Mouse (Mus musculus) hindbrain, embryonic 12.5 days (tissue): ENCODE results near the gene Naglu. TPM values are rescaled to one million over a fixed set of nuclear protein-coding genes. Genes with fewer than 3 reads are reported as not detected.

Experiments
- ATAC-seq: fragments of 200-750 bp; cut with Nextera tagmentation; 2 replicates; pipeline ENCODE4 v1.8.0; 2017; ENCODE audit warnings: moderate TSS enrichment; ENCODE audit not compliant: low FRiP score
- H3K27ac ChIP-seq: fragments of 300-500 bp; sonication (generic); 2 replicates; pipeline ENCODE4 v1.5.1; 2016; ENCODE audit warnings: mild to moderate bottlenecking
- H3K27me3 ChIP-seq: fragments of 300-500 bp; sonication (generic); 2 replicates; pipeline ENCODE4 v1.6.1; 2016; ENCODE audit warnings: mild to moderate bottlenecking
- H3K36me3 ChIP-seq: fragments of 300-500 bp; sonication (generic); 2 replicates; pipeline ENCODE4 v1.6.1; 2016; ENCODE audit warnings: mild to moderate bottlenecking
- H3K4me1 ChIP-seq: fragments of 300-500 bp; sonication (generic); 2 replicates; pipeline ENCODE4 v1.6.1; 2016
- H3K4me2 ChIP-seq: fragments of 300-500 bp; sonication (generic); replicated peaks from 2 replicates; pipeline ENCODE4 v1.6.1; 2016; ENCODE audit warnings: mild to moderate bottlenecking
- H3K4me3 ChIP-seq: fragments of 300-500 bp; sonication (generic); 2 replicates; pipeline ENCODE4 v1.5.1; 2016; ENCODE audit warnings: mild to moderate bottlenecking
- H3K9ac ChIP-seq: fragments of 300-500 bp; sonication (generic); 2 replicates; pipeline ENCODE4 v1.6.1; 2016; ENCODE audit warnings: mild to moderate bottlenecking, moderate library complexity
- H3K9me3 ChIP-seq: fragments of 300-500 bp; sonication (generic); replicated peaks from 2 replicates; pipeline ENCODE4 v1.6.1; 2016; ENCODE audit warnings: mild to moderate bottlenecking
- WGBS: fragments of 180-500 bp; shearing (Covaris S2); methylation state at CpG from one replicate; pipeline ENCODE4 v1.1.7; 2016; 5-methylcytosine and 5-hydroxymethylcytosine counted together
- polyA plus RNA-seq: library from polyadenylated mRNA; unstranded; fragments of >200 nt; fragmentation: Nextera tagmentation; extraction: Ambion mirVana; gene quantifications from 2 replicates; pipeline ENCODE4 v1.2.1, GENCODE M21; 2016

Naglu gene
- polyA plus RNA-seq, 1 experiment from 2014 or later, result 13.3 TPM

GRCm38 (mm10) chr11:101087682-101088055 lies 17.9 kb downstream of the Naglu start:
- Histone ChIP-seq H3K36me3 (peaks cover 54% of the 10 kb centered on the region), H3K9me3 (no peaks in the 10 kb centered on the region), H3K27me3 (no peaks in the 10 kb centered on the region), H3K9ac (peak overlapping the region; percentile 93), H3K27ac (peak overlapping the region; percentile 87), H3K4me3 (peak overlapping the region; percentile 74), H3K4me2 (peak overlapping the region; percentile 96), H3K4me1 (peaks cover 38% of the 10 kb centered on the region)
- no peak for ATAC-seq
- 13% methylated on average over 8 of the region's 8 CpGs for WGBS

DNA sequence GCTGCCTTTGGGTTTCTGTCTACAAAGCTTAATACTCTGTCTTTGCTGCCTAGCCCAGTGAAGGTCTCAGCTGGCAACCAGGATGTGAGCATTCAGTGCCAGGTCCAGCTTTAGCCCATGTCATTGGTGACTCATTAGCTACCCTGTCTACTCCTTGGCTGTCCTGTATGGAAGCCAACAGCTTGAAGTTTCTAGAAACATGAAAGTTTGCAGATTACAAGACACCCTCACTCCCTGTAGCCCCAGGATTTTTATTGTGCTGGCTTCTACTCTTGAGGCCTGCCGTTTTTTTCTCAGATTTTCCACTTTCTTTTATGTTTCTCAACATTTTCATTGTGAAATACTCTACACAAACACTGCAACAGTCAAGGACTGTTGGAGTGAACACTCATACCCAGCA lies 20.1 kb downstream of the Naglu start:
- Histone ChIP-seq H3K4me1 (peaks cover 34% of the 10 kb centered on the region), H3K36me3 (peaks cover 61% of the 10 kb centered on the region), H3K4me2 (no peak overlapping the region), H3K4me3 (no peak overlapping the region), H3K27ac (no peak overlapping the region), H3K9me3 (no peaks in the 10 kb centered on the region), H3K9ac (no peak overlapping the region), H3K27me3 (no peaks in the 10 kb centered on the region)
- no peak for ATAC-seq
- 97% methylated on average over 1 of the region's 1 CpGs for WGBS

- 2% methylated on average over 18 of the region's 18 CpGs for WGBS
- peak overlapping the region; percentile 70 for H3K4me3 ChIP-seq
- peak overlapping the region; percentile 91 for H3K4me2 ChIP-seq
- H3K27ac ChIP-seq, result peak overlapping the region; percentile 90
- no peaks in the 10 kb centered on the region for H3K27me3 ChIP-seq
- H3K9ac ChIP-seq, result peak overlapping the region; percentile 73
- H3K4me1 ChIP-seq, result peaks cover 9% of the 10 kb centered on the region
- H3K36me3 ChIP-seq, result peaks cover 74% of the 10 kb centered on the region
- no peaks in the 10 kb centered on the region for H3K9me3 ChIP-seq
- no peak; the same call in 1 of the 2 replicates for ATAC-seq
Observed at GRCm38 (mm10) chr11:101094930-101095313, 25.1 kb downstream of the Naglu start.

GRCm38 (mm10) chr11:101095314-101096024 lies 25.7 kb downstream of the Naglu start, which contains the start of gene Psmc3ip:
Gene Psmc3ip, minus strand, starts transcription at chr11:101095436.
- Histone ChIP-seq H3K27ac (peak within 1 kb of the TSS; percentile 90), H3K4me3 (peak within 1 kb of the TSS; percentile 70), H3K27me3 (no peaks in the 10 kb centered on the region), H3K4me1 (peaks cover 9% of the 10 kb centered on the region), H3K4me2 (peak within 1 kb of the TSS; percentile 91), H3K9me3 (no peaks in the 10 kb centered on the region), H3K36me3 (peaks cover 74% of the 10 kb centered on the region), H3K9ac (peak within 1 kb of the TSS; percentile 73)
- WGBS, result under 1% methylated on average over 43 of the region's 43 CpGs
- peak; percentile 92 for ATAC-seq

DNA sequence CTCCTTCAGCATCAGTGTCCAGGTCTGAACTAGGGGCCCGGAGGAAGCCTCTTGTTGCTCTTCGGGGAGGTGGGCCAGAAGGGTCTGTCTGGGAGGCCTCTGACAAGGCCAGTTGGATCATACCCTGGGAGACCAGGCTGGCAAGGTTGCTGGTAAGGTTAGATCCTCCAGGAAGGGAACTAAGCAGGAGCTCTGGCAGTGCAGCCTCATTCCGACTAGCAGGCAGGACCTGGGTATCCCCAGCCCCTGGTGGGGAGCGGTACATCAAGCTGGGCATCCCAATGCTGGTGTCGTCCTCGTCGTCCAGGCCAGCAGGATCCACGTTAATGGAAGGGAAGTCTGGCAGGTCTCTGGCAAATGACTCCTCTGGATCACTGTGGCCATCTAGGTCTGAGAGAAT lies 28.4 kb downstream of the Naglu start:
- Histone ChIP-seq H3K4me2 (no peak overlapping the region), H3K27ac (no peak overlapping the region), H3K9ac (no peak overlapping the region), H3K9me3 (no peaks in the 10 kb centered on the region), H3K27me3 (no peaks in the 10 kb centered on the region), H3K4me3 (no peak overlapping the region), H3K4me1 (peaks cover 9% of the 10 kb centered on the region), H3K36me3 (peaks cover 69% of the 10 kb centered on the region)
- whole genome bisulfite sequencing, result 94% methylated on average over 8 of the region's 8 CpGs
- ATAC-seq, result no peak

DNA sequence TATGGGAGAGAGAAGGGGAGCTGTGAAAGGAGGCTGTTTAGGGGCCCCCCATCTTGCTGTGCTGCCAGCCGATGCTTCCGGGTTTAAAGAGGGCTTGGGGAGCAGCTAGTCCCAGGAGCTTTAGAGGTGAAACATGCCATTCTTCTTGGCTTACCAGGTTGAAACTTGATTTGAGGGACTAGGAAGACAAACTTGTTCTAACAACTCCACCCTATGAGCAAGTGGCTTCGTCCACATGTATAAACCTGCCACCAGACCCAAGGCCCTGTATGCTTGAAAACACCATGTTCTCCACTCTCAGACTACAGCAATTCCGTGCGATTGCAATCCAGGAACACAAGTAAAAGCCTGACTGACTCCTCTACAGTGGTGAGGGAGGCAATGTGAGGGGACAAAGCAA lies 33.2 kb downstream of the Naglu start:
- Histone ChIP-seq H3K4me1 (no peaks in the 10 kb centered on the region), H3K9ac (no peak overlapping the region), H3K4me2 (no peak overlapping the region), H3K27me3 (no peaks in the 10 kb centered on the region), H3K9me3 (no peaks in the 10 kb centered on the region), H3K4me3 (no peak overlapping the region), H3K36me3 (peaks cover 61% of the 10 kb centered on the region), H3K27ac (no peak overlapping the region)
- WGBS, result 91% methylated on average over 5 of the region's 5 CpGs
- ATAC-seq, result no peak

DNA sequence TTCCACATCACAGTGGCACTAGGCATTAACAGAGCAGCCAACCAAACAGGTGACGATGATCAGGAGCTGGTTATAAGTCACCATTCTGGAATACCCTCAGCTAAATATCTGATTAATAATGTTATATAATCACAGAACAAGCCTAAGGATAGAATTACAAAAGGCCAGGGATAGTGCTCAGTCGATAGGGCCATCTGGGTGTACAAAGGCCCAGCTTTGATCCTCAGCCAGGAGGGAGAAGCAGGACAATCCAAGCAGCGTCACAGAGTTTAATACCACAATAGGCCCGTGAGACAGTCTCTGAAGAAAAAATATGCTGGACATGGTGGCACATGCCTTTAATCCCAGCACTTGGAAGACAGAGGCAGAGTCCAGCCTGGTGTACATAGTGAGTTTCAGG lies 39.5 kb downstream of the Naglu start:
- H3K4me2 ChIP-seq, result no peak overlapping the region
- H3K4me3 ChIP-seq, result no peak overlapping the region
- 79% methylated on average over 4 of the region's 4 CpGs for WGBS
- no peak overlapping the region for H3K9ac ChIP-seq
- no peaks in the 10 kb centered on the region for H3K4me1 ChIP-seq
- no peak for ATAC-seq
- H3K27ac ChIP-seq, result no peak overlapping the region
- no peaks in the 10 kb centered on the region for H3K9me3 ChIP-seq
- H3K36me3 ChIP-seq, result 0 out of 2 replicates have a peak, but pooled peaks cover 4% of the 10 kb centered on the region
- H3K27me3 ChIP-seq, result no peaks in the 10 kb centered on the region

DNA sequence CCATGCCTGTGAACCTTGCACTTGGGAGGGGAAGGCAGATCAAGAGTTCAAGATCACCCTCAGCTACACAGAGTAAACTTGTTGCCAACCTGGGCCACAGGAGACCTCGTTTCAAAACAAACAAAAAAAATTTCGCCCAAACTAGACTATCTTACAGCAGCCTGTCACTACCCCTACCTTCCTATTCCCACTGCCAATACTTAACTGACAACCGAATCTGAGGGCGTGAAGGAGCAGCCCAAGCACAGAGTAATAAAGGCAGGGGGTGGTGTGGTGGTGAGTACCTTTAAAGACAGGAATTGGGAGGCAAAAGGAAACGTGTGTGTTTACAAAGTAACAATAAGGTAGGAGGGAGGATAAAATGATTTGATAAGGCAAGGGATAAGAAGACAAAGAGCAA lies 40.9 kb downstream of the Naglu start:
- no peaks in the 10 kb centered on the region for H3K27me3 ChIP-seq
- WGBS, result 66% methylated on average over 5 of the region's 5 CpGs
- H3K27ac ChIP-seq, result no peak overlapping the region
- peaks cover 7% of the 10 kb centered on the region; the same call in 1 of the 2 replicates for H3K4me1 ChIP-seq
- H3K9me3 ChIP-seq, result no peaks in the 10 kb centered on the region
- H3K9ac ChIP-seq, result no peak overlapping the region; the same call in 1 of the 2 replicates
- 0 out of 2 replicates have a peak, but pooled peaks cover 2% of the 10 kb centered on the region for H3K36me3 ChIP-seq
- no peak overlapping the region for H3K4me2 ChIP-seq
- ATAC-seq, result no peak
- H3K4me3 ChIP-seq, result no peak overlapping the region

DNA sequence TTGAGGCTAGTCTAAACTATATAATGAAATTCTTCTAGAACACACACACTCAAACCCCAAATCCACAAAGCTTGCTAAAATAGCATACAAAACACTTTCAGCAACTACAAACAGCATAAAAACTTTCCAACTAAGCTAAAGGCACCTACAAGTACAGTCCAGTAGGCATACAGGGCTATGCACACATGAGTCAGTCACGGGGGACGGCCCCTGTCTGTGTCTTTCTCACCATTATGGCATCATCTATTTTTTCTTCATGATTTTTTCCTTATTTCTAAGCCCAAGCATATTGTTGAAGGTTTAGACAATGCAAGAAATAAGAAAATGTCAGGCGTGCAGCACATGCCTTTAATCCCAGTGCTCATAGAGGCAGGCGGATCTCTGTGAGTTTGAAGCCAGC lies 41.4 kb downstream of the Naglu start:
- H3K27me3 ChIP-seq, result no peaks in the 10 kb centered on the region
- H3K4me3 ChIP-seq, result no peak overlapping the region
- 92% methylated on average over 4 of the region's 4 CpGs for WGBS
- H3K36me3 ChIP-seq, result no peaks in the 10 kb centered on the region
- no peak overlapping the region for H3K4me2 ChIP-seq
- no peaks in the 10 kb centered on the region for H3K9me3 ChIP-seq
- H3K9ac ChIP-seq, result no peak overlapping the region
- no peak overlapping the region for H3K27ac ChIP-seq
- ATAC-seq, result no peak
- peaks cover 12% of the 10 kb centered on the region; the same call in 1 of the 2 replicates for H3K4me1 ChIP-seq

DNA sequence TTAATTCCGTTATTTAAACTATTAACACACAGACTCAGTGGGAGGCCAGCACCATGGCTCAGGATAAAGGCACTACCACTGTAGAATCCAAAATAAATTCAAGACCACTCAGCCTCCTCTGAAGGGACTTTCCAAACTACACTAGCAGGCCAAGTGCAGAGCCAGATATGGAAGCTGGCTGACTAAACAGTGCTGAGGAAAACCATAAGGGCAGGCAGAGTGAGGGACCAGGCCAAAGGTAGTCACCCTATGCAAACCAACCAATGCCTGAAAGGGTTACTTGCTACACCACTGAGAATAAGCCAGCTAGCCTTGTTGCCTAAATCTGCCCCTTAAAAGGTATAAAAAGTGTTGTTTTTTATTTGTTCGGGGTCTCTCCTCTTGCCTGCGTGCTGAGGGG lies 42.4 kb downstream of the Naglu start:
- no peak for ATAC-seq
- 93% methylated on average over 3 of the region's 3 CpGs for WGBS

GRCm38 (mm10) chr11:101115564-101115963 lies 45.8 kb downstream of the Naglu start:
- Histone ChIP-seq H3K27ac (peak overlapping the region; percentile 58), H3K4me1 (peaks cover 33% of the 10 kb centered on the region), H3K9me3 (no peaks in the 10 kb centered on the region), H3K4me2 (peak overlapping the region; percentile 2; the same call in 1 of the 2 replicates), H3K9ac (no peak overlapping the region), H3K27me3 (no peaks in the 10 kb centered on the region), H3K4me3 (no peak overlapping the region), H3K36me3 (no peaks in the 10 kb centered on the region)
- ATAC-seq, result no peak
- WGBS, result 65% methylated on average over 2 of the region's 2 CpGs

More for the DNA sequence above, 42.4 kb downstream of the Naglu start:
- Histone ChIP-seq H3K27me3 (no peaks in the 10 kb centered on the region), H3K9ac (no peak overlapping the region), H3K4me2 (no peak overlapping the region), H3K9me3 (no peaks in the 10 kb centered on the region), H3K4me3 (no peak overlapping the region), H3K4me1 (peaks cover 14% of the 10 kb centered on the region; the same call in 1 of the 2 replicates), H3K27ac (no peak overlapping the region), H3K36me3 (no peaks in the 10 kb centered on the region)

- Histone ChIP-seq H3K4me2 (peak overlapping the region; percentile 83), H3K4me3 (peak overlapping the region; percentile 92), H3K27me3 (no peaks in the 10 kb centered on the region), H3K9ac (peak overlapping the region; percentile 94), H3K36me3 (peaks cover 6% of the 10 kb centered on the region), H3K4me1 (peaks cover 44% of the 10 kb centered on the region), H3K9me3 (no peaks in the 10 kb centered on the region), H3K27ac (no peak overlapping the region)
- 53% methylated on average over 4 of the region's 4 CpGs for WGBS
- no peak for ATAC-seq
Observed at GRCm38 (mm10) chr11:101118105-101118504, 48.3 kb downstream of the Naglu start.
